Mouse (Mus musculus): ENCODE measurements around the gene Itga4.

DNA sequence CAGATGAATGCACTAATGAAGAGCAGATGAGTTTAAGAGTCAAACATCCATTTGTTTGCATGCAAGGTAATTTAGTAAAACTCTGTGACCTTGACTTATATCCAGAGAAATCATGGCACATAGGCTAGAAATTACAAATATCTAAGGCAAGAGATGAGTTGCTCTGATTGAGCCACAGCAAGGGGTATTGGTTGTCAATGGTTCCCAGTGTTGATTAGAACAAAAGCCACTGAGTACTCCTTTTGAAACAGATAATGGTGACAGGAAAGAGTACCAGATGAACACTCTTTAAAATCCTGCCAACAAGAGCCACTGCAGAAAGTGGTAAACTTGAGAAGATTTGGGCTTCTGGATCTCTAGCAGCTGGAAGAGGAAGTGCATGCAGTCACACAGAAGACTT is 40.2 kb upstream of the Itga4 start:
- TF ChIP-seq CTCF (IDR thresholded peaks at IDR 0.05 in 2 of 3, conservative IDR thresholded peaks at IDR 0.05 in 1 of 3; ENCODE audit: control insufficient read depth in 1 of 3, insufficient read depth in 1 of 3, low read depth in 2 of 3, low read length in 3 of 3, poor library complexity in 1 of 3, severe bottlenecking in 1 of 3), result no peak
- no peak for TF ChIP-seq E2F4 (IDR thresholded peaks at IDR 0.05; ENCODE audit: borderline replicate concordance, low read depth, low read length)
- TF ChIP-seq ZC3H11A (IDR thresholded peaks at IDR 0.05; ENCODE audit: low read depth, low read length), result no peak
- no peak for TF ChIP-seq TAL1 (IDR thresholded peaks at IDR 0.05; ENCODE audit: low read length)

Data from MEL (cell line).